Comparison of ENCODE assay signal across 8 mouse cellular contexts in genomic region chr1:167598255-167599081, GRCm38 (mm10). TPM values are rescaled to one million over a fixed set of nuclear protein-coding genes. Genes with fewer than 3 reads are reported as not detected.
DNase-seq lines count a peak whose midpoint lies in the region; ATAC-seq and TF ChIP-seq lines count a peak whose summit lies in the region.

Gene Rxrg, plus strand, starts transcription at chr1:167598384.

- H3ac ChIP-seq in C2C12 (ENCODE audit: control insufficient read depth, insufficient read length, low read depth) = no peak within 1 kb of the TSS

- no peaks in the 10 kb centered on the region for H3K9me3 ChIP-seq in lung, embryonic 14.5 days (ENCODE audit: low read depth, low read length)

- peak within 1 kb of the TSS; percentile 43; the same call in 1 of the 2 replicates for H3K27ac ChIP-seq in layer of hippocampus, adult 2 months
- H3K27ac ChIP-seq in lung, embryonic 14.5 days (ENCODE audit: low read depth) = no peak within 1 kb of the TSS

- no peak for TF ChIP-seq CTCF in C2C12 (IDR thresholded peaks at IDR 0.05; ENCODE audit: control insufficient read depth, insufficient read depth, insufficient read length)
- no peak for TF ChIP-seq CTCF in layer of hippocampus, adult 2 months (conservative IDR thresholded peaks at IDR 0.05)
- TF ChIP-seq CTCF in lung, embryonic 14.5 days (IDR thresholded peaks at IDR 0.05; ENCODE audit: low read depth) = 0 out of 2 replicates have a peak, but pooled peaks have one; percentile 6

- no peaks in the 10 kb centered on the region for H3K79me3 ChIP-seq in C2C12 (ENCODE audit: low read depth)

- peak; percentile 97 for ATAC-seq in lung, embryonic 14.5 days (ENCODE audit: insufficient read depth)
- ATAC-seq in monocyte, adult 5-6 weeks (replicated peaks; ENCODE audit: insufficient number of reproducible peaks, low FRiP score, low TSS enrichment, poor library complexity, severe bottlenecking) = no peak

- H3K36me3 ChIP-seq in C2C12 (ENCODE audit: control insufficient read depth, insufficient read depth) = no peaks in the 10 kb centered on the region
- H3K36me3 ChIP-seq in lung, embryonic 14.5 days (ENCODE audit: insufficient read depth) = no peaks in the 10 kb centered on the region

- H3K27me3 ChIP-seq in C2C12 (ENCODE audit: control insufficient read depth, insufficient read depth, insufficient read length) = peaks cover 13% of the 10 kb centered on the region
- peaks cover 57% of the 10 kb centered on the region for H3K27me3 ChIP-seq in lung, embryonic 14.5 days (ENCODE audit: insufficient read depth, low read length)

- DNase-seq in brain, adult 2 months (ENCODE audit: low read depth, low spot score) = peak; percentile 67
- DNase-seq in frontal cortex, postnatal 14 days (ENCODE audit: low spot score in 2 of 2) = peak; percentile 41 to 64
- peak; percentile 68 for DNase-seq in heart, postnatal 4 days
- peak in 1 of 2 experiments; percentile 36 for DNase-seq in layer of hippocampus, adult 2 months (ENCODE audit: low spot score in 2 of 2)
- DNase-seq in lung, embryonic 14.5 days = peak; percentile 92
- DNase-seq in retina, adult 2 months (ENCODE audit: low read depth, low spot score) = peak; percentile 18

- peak within 1 kb of the TSS; percentile 32; the same call in 1 of the 2 replicates for H3K9ac ChIP-seq in lung, embryonic 14.5 days

- under 1% methylated on average over 40 of the region's 40 CpGs for WGBS in lung, embryonic 14.5 days

- no peaks in the 10 kb centered on the region for H3K79me2 ChIP-seq in C2C12 (ENCODE audit: control insufficient read depth, insufficient read depth)

- peak within 1 kb of the TSS; percentile 68 for H3K4me2 ChIP-seq in lung, embryonic 14.5 days

- no peaks in the 10 kb centered on the region for H3K4me1 ChIP-seq in lung, embryonic 14.5 days (ENCODE audit: insufficient read depth)

- no peak within 1 kb of the TSS for H3K4me3 ChIP-seq in C2C12 (ENCODE audit: insufficient read depth, poor library complexity, severe bottlenecking)
- peak within 1 kb of the TSS; percentile 57 for H3K4me3 ChIP-seq in layer of hippocampus, adult 2 months
- H3K4me3 ChIP-seq in lung, embryonic 14.5 days (ENCODE audit: low read depth, low read length) = peak within 1 kb of the TSS; percentile 32

TF ChIP-seq in C2C12, 6 proteins besides CTCF, POLR2A, EP300 and RAD21:
- TF ChIP-seq USF1 (IDR thresholded peaks at IDR 0.05; ENCODE audit: low read depth) (no peak), MYOD1 (IDR thresholded peaks at IDR 0.05; ENCODE audit: control insufficient read depth, insufficient read length, low read depth) (peak; percentile 71)
TF ChIP-seq in C2C12: peak in this region for 1.

RNA-seq across cellular contexts. Expression of gene Rxrg, which starts in this region (rescaled TPM):
- polyA plus RNA-seq in C2C12 (2012; fragmentation: generic; extraction: Trizol) = not detected
- 1 to 10 TPM; 6.1 to 6.3 TPM for total RNA-seq in heart, postnatal 4 days (2021)
- total RNA-seq in layer of hippocampus, adult 2 months (2021) = 1 to 10 TPM; 5.5 to 6.8 TPM
- polyA plus RNA-seq in lung, embryonic 14.5 days (2014; fragmentation: Nextera tagmentation; extraction: Ambion mirVana) = 0.72 and 0.84 TPM in 2 replicates
- total RNA-seq in monocyte, adult 5-6 weeks (2017) = not detected in 3 replicates

Comparison
In these comparisons a context has a peak if more than half of its experiments do, and no peak if none do; other contexts are left out.
1. Peak in DNase-seq, ATAC-seq, H3K4me3 ChIP-seq, H3K9ac ChIP-seq and H3K4me2 ChIP-seq in lung, embryonic 14.5 days; RNA of the gene not detected or under 1 TPM.